Mouse (Mus musculus) liver, postnatal 0 days (tissue): Measurements from ENCODE around the gene Trappc3l. TPM values are rescaled to one million over a fixed set of nuclear protein-coding genes. Genes with fewer than 3 reads are reported as not detected.

Source experiments
- ATAC-seq: fragments of 200-750 bp; cut with Nextera tagmentation; 2 replicates; pipeline ENCODE4 v1.8.0; 2017; ENCODE audit warnings: mild to moderate bottlenecking, moderate library complexity
- DNase-seq: peaks from one replicate; pipeline ENCODE4 v3.0.0-alpha.2; 2016
- H3K27ac ChIP-seq: fragments of 300-500 bp; sonication (generic); 2 replicates; pipeline ENCODE4 v1.5.1; 2014; ENCODE audit warnings: antibody characterized with exemption, moderate library complexity, mild to moderate bottlenecking, low read depth
- H3K27me3 ChIP-seq: fragments of 300-500 bp; sonication (generic); 2 replicates; pipeline ENCODE4 v1.6.1; 2014; ENCODE audit warnings: low read length, control low read depth, mixed read lengths; ENCODE audit not compliant: insufficient read depth
- H3K36me3 ChIP-seq: fragments of 300-500 bp; sonication (generic); replicated peaks from 2 replicates; pipeline ENCODE4 v1.6.1; 2014; ENCODE audit warnings: mild to moderate bottlenecking, control low read depth, low read length, moderate library complexity, mixed read lengths; ENCODE audit not compliant: insufficient read depth
- H3K4me1 ChIP-seq: fragments of 300-500 bp; sonication (generic); 2 replicates; pipeline ENCODE4 v1.6.1; 2014; ENCODE audit warnings: antibody characterized with exemption, mild to moderate bottlenecking, control low read depth; ENCODE audit not compliant: insufficient read depth
- H3K4me2 ChIP-seq: fragments of 300-500 bp; sonication (generic); 2 replicates; pipeline ENCODE4 v1.6.1; 2014; ENCODE audit warnings: low read depth, mild to moderate bottlenecking, low read length, moderate library complexity, mixed read lengths
- H3K4me3 ChIP-seq: fragments of 300-500 bp; sonication (generic); 2 replicates; pipeline ENCODE4 v1.5.1; 2014; ENCODE audit warnings: low read depth, low read length
- H3K9ac ChIP-seq: fragments of 300-500 bp; sonication (generic); replicated peaks from 2 replicates; pipeline ENCODE4 v1.6.1; 2014; ENCODE audit warnings: mild to moderate bottlenecking, moderate library complexity
- H3K9me3 ChIP-seq: fragments of 300-500 bp; sonication (generic); 2 replicates; pipeline ENCODE4 v1.6.1; 2016; ENCODE audit warnings: mild to moderate bottlenecking, control low read depth, low read length, mixed read lengths
- CTCF ChIP-seq: sonication (generic); IDR thresholded peaks from 2 replicates; pipeline ENCODE4 v1.5.1; 2016; ENCODE audit warnings: antibody characterized with exemption, low read depth
- EP300 ChIP-seq: IDR thresholded peaks from 2 replicates; pipeline ENCODE4 v1.6.1; 2016; ENCODE audit warnings: antibody characterized with exemption, low read depth, mild to moderate bottlenecking
- WGBS: fragments of 180-500 bp; shearing (Covaris S2); extraction: QIAGEN DNeasy Blood & Tissue Kit; methylation state at CpG from one replicate; pipeline ENCODE4 v1.1.7; 2014; ENCODE audit not compliant: insufficient replicate concordance; 5-methylcytosine and 5-hydroxymethylcytosine counted together
- polyA plus RNA-seq: library from polyadenylated mRNA; unstranded; fragments of >200 nt; fragmentation: Nextera tagmentation; extraction: Ambion mirVana; gene quantifications from 2 replicates; pipeline ENCODE4 v1.2.1, GENCODE M21; 2015

The Trappc3l gene
- polyA plus RNA-seq, 1 experiment from 2014 or later: not detected

- Histone ChIP-seq H3K9me3 (no peaks in the 10 kb centered on the region), H3K4me3 (no peak overlapping the region), H3K9ac (no peak overlapping the region), H3K4me1 (no peaks in the 10 kb centered on the region), H3K4me2 (no peak overlapping the region), H3K36me3 (no peaks in the 10 kb centered on the region), H3K27me3 (no peaks in the 10 kb centered on the region), H3K27ac (no peak overlapping the region)
- 67% methylated on average over 6 of the region's 6 CpGs for WGBS
- ATAC-seq: no peak
- TF ChIP-seq EP300 (no peak), CTCF (no peak)
- no peak for DNase-seq
Measured at GRCm38 (mm10) chr10:34150454-34150853, 113.1 kb downstream of the Trappc3l start.

- Histone ChIP-seq H3K4me1 (no peaks in the 10 kb centered on the region), H3K36me3 (no peaks in the 10 kb centered on the region), H3K4me2 (no peak overlapping the region), H3K27me3 (no peaks in the 10 kb centered on the region), H3K4me3 (no peak overlapping the region), H3K27ac (no peak overlapping the region), H3K9me3 (no peaks in the 10 kb centered on the region), H3K9ac (no peak overlapping the region)
- WGBS: 63% methylated on average over 3 of the region's 3 CpGs
- no peak for DNase-seq
- no peak for ATAC-seq
- TF ChIP-seq EP300 (no peak), CTCF (peak; percentile 46)
Measured at GRCm38 (mm10) chr10:34151827-34152226, 114.4 kb downstream of the Trappc3l start.

DNA sequence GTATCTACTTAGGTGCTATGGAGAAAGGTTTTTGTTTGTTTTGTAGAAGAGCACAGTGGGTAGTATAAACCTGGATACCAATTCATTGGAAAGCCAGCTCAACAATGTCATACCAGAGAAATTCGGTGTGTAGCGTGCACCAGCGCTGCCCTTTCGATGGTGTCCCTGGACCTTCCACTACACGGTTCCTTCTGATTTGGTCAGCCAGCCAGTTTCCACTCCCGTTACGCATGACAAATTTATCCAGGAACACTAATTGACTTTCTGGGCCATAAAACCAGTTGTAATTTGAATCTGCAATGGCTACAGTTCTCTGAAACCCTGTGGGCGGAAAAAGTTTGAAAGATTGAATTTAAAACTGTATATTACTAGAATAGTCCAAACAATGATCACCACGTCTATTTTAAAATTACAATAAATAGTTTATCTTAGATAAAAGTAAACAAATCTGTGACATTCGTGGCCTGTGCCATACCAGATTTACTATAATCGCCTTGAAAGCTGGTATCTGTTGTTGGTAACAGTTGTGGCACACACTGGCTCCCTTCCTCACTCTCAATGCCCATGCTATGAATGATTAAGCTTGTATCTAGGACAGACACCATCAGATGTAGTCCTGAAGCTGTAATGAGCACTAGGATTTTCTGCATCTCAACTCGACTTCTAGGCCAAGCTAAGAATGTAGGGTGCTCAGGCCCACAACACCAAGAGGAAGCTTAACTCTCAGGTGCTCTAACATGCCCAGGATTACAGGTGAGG lies 118.6 kb downstream of the Trappc3l start:
- Histone ChIP-seq H3K4me1 (no peaks in the 10 kb centered on the region), H3K9me3 (no peaks in the 10 kb centered on the region), H3K4me3 (no peak overlapping the region), H3K27ac (no peak overlapping the region), H3K4me2 (no peak overlapping the region), H3K36me3 (no peaks in the 10 kb centered on the region), H3K9ac (no peak overlapping the region), H3K27me3 (no peaks in the 10 kb centered on the region)
- ATAC-seq (no peak), DNase-seq (no peak)
- TF ChIP-seq CTCF: no peak
- TF ChIP-seq EP300: no peak
- WGBS: 80% methylated on average over 12 of the region's 12 CpGs

Other genes starting within 250 kb of the Trappc3l start
- 0.27 and 0.54 TPM in 2 replicates for gene Sult3a1, start 179.9 kb upstream of the Trappc3l start, polyA plus RNA-seq
- gene Rsph4a, start 132.5 kb upstream of the Trappc3l start, polyA plus RNA-seq: 0.06 and 0.07 TPM in 2 replicates
- gene Zup1, start 86.3 kb upstream of the Trappc3l start, polyA plus RNA-seq: 7.0 and 7.1 TPM in 2 replicates
- gene Rwdd1, start 18.0 kb upstream of the Trappc3l start, polyA plus RNA-seq: 49.4 and 51.3 TPM in 2 replicates
- gene Calhm4, start 6.7 kb downstream of the Trappc3l start, polyA plus RNA-seq: not detected in 2 replicates
- gene Calhm5, start 58.9 kb downstream of the Trappc3l start, polyA plus RNA-seq: 0.02 and 0.06 TPM in 2 replicates
- 3.9 and 4.1 TPM in 2 replicates for gene Calhm6, start 90.4 kb downstream of the Trappc3l start, polyA plus RNA-seq
- 5.6 and 5.8 TPM in 2 replicates for gene Dse, start 170.1 kb downstream of the Trappc3l start, polyA plus RNA-seq
- gene Tspyl1, start 244.6 kb downstream of the Trappc3l start, polyA plus RNA-seq: 20.7 and 21.0 TPM in 2 replicates